In genomic region chr5:39634300-39635047, GRCm38 (mm10) we compare ENCODE assay signal across 25 mouse cellular contexts.
DNase-seq lines count a peak whose midpoint lies in the region; ATAC-seq and TF ChIP-seq lines count a peak whose summit lies in the region.
"Had no signal": no experiment of that assay in that cellular context is flagged by ENCODE, and none has a peak within 500 bp of the region (broad histone marks: within the 10 kb centered on the region; RNA-seq: fewer than 3 reads in every experiment).

No protein-coding gene starts in this region.

- no peaks in the 10 kb centered on the region for H3K36me3 ChIP-seq in kidney, embryonic 16.5 days (ENCODE audit: insufficient read depth, low read length)
- no peaks in the 10 kb centered on the region for H3K36me3 ChIP-seq in kidney, adult 2 months (ENCODE audit: control insufficient read depth, insufficient read depth, low read length)
- no peaks in the 10 kb centered on the region for H3K36me3 ChIP-seq in midbrain, embryonic 11.5 days (ENCODE audit: control insufficient read depth, insufficient read depth, low read length)
- no peaks in the 10 kb centered on the region for H3K36me3 ChIP-seq in midbrain, embryonic 13.5 days
- H3K36me3 ChIP-seq: embryonic facial prominence, embryonic 10.5 days; embryonic facial prominence, embryonic 13.5 days; forebrain, embryonic 12.5 days; hindbrain, embryonic 10.5 days; hindbrain, embryonic 13.5 days had no signal

- TF ChIP-seq CTCF in kidney, adult 2 months (conservative IDR thresholded peaks at IDR 0.05; ENCODE audit: insufficient read depth, insufficient read length, low read depth, low read length) = no peak

- DNase-seq in heart, adult 11 months = peak; percentile 78
- DNase-seq in heart, postnatal 10 days = no peak
- DNase-seq in kidney, adult 2 months = no peak
- peak; percentile 51 for DNase-seq in midbrain, embryonic 11.5 days (ENCODE audit: low spot score, missing footprints)
- DNase-seq: adrenal gland, adult 2 months; adrenal gland, postnatal 14 days; cerebellum, adult 11-12 months; cerebellum, adult 8-10 months; cerebellum, postnatal 25 days; embryo, embryonic 11 days; gastrocnemius, postnatal 10 days; gastrocnemius, postnatal 36 days; heart, postnatal 36 days had no signal

- no peak overlapping the region for H3K27ac ChIP-seq in kidney, embryonic 16.5 days (ENCODE audit: low read length)
- no peak overlapping the region for H3K27ac ChIP-seq in kidney, adult 2 months (ENCODE audit: insufficient read depth, low read depth, low read length)
- no peak overlapping the region for H3K27ac ChIP-seq in midbrain, embryonic 11.5 days (ENCODE audit: low read depth, low read length)
- no peak overlapping the region for H3K27ac ChIP-seq in midbrain, embryonic 13.5 days
- H3K27ac ChIP-seq: embryonic facial prominence, embryonic 10.5 days; embryonic facial prominence, embryonic 13.5 days; forebrain, embryonic 12.5 days; hindbrain, embryonic 10.5 days; hindbrain, embryonic 13.5 days had no signal

- TF ChIP-seq POLR2A in kidney, adult 2 months (IDR thresholded peaks at IDR 0.05; ENCODE audit: low read depth, low read length) = no peak

- no peak overlapping the region for H3K4me3 ChIP-seq in kidney, embryonic 16.5 days (ENCODE audit: low read length)
- H3K4me3 ChIP-seq in kidney, adult 2 months (ENCODE audit: insufficient read depth, low read depth, low read length) = no peak overlapping the region
- H3K4me3 ChIP-seq in midbrain, embryonic 11.5 days (ENCODE audit: low read depth, low read length) = no peak overlapping the region
- no peak overlapping the region for H3K4me3 ChIP-seq in midbrain, embryonic 13.5 days (replicated peaks)
- H3K4me3 ChIP-seq: embryonic facial prominence, embryonic 10.5 days; embryonic facial prominence, embryonic 13.5 days; erythroblast, embryonic 14.5 days; forebrain, embryonic 12.5 days; hindbrain, embryonic 10.5 days; hindbrain, embryonic 13.5 days had no signal

- 56% methylated on average over 8 of the region's 8 CpGs for WGBS in kidney, embryonic 16.5 days
- 52% methylated on average over 8 of the region's 8 CpGs for WGBS in kidney, adult 2 months
- 91% methylated on average over 8 of the region's 8 CpGs for WGBS in midbrain, embryonic 11.5 days
- 86% methylated on average over 8 of the region's 8 CpGs for WGBS in midbrain, embryonic 13.5 days

- no peaks in the 10 kb centered on the region for H3K27me3 ChIP-seq in kidney, embryonic 16.5 days (ENCODE audit: insufficient read depth, low read length)
- H3K27me3 ChIP-seq in kidney, adult 2 months (replicated peaks; ENCODE audit: control insufficient read depth, insufficient read depth, low read length) = no peaks in the 10 kb centered on the region
- H3K27me3 ChIP-seq in midbrain, embryonic 11.5 days (ENCODE audit: control insufficient read depth, insufficient read depth, low read length) = no peaks in the 10 kb centered on the region
- H3K27me3 ChIP-seq in midbrain, embryonic 13.5 days = no peaks in the 10 kb centered on the region
- H3K27me3 ChIP-seq: embryonic facial prominence, embryonic 13.5 days; forebrain, embryonic 12.5 days; hindbrain, embryonic 13.5 days had no signal

- H3K9ac ChIP-seq in kidney, embryonic 16.5 days (replicated peaks; ENCODE audit: low read length) = no peak overlapping the region
- no peak overlapping the region for H3K9ac ChIP-seq in midbrain, embryonic 11.5 days (ENCODE audit: low read length)
- H3K9ac ChIP-seq in midbrain, embryonic 13.5 days (replicated peaks) = no peak overlapping the region
- H3K9ac ChIP-seq: embryonic facial prominence, embryonic 13.5 days; forebrain, embryonic 12.5 days; hindbrain, embryonic 13.5 days had no signal

- H3K4me1 ChIP-seq in kidney, embryonic 16.5 days (ENCODE audit: insufficient read depth, low read length) = no peaks in the 10 kb centered on the region
- no peaks in the 10 kb centered on the region for H3K4me1 ChIP-seq in kidney, adult 2 months (ENCODE audit: control insufficient read depth, insufficient read depth, low read length)
- H3K4me1 ChIP-seq in midbrain, embryonic 11.5 days (ENCODE audit: control insufficient read depth, insufficient read depth, low read length) = no peaks in the 10 kb centered on the region
- no peaks in the 10 kb centered on the region for H3K4me1 ChIP-seq in midbrain, embryonic 13.5 days (replicated peaks)
- H3K4me1 ChIP-seq: embryonic facial prominence, embryonic 10.5 days; embryonic facial prominence, embryonic 13.5 days; forebrain, embryonic 12.5 days; hindbrain, embryonic 10.5 days; hindbrain, embryonic 13.5 days had no signal

- H3K9me3 ChIP-seq in kidney, embryonic 16.5 days (ENCODE audit: low read length) = no peaks in the 10 kb centered on the region
- no peaks in the 10 kb centered on the region for H3K9me3 ChIP-seq in midbrain, embryonic 11.5 days (ENCODE audit: control insufficient read depth, low read length)
- no peaks in the 10 kb centered on the region for H3K9me3 ChIP-seq in midbrain, embryonic 13.5 days
- H3K9me3 ChIP-seq: embryonic facial prominence, embryonic 10.5 days; embryonic facial prominence, embryonic 13.5 days; forebrain, embryonic 12.5 days; hindbrain, embryonic 10.5 days; hindbrain, embryonic 13.5 days had no signal

- peak; percentile 77 for ATAC-seq in kidney, embryonic 16.5 days (ENCODE audit: low FRiP score, low TSS enrichment)
- no peak for ATAC-seq in midbrain, embryonic 11.5 days (ENCODE audit: low FRiP score)
- ATAC-seq in midbrain, embryonic 13.5 days = no peak
- ATAC-seq: CD4-positive, CD25-positive, alpha-beta regulatory T cell, adult 4 months; forebrain, embryonic 16.5 days; hindbrain, embryonic 16.5 days had no signal

- no peak overlapping the region for H3K4me2 ChIP-seq in kidney, embryonic 16.5 days (replicated peaks; ENCODE audit: low read depth, low read length)
- H3K4me2 ChIP-seq in midbrain, embryonic 11.5 days = no peak overlapping the region
- no peak overlapping the region for H3K4me2 ChIP-seq in midbrain, embryonic 13.5 days (replicated peaks)
- H3K4me2 ChIP-seq: embryonic facial prominence, embryonic 13.5 days; forebrain, embryonic 12.5 days; heart, embryonic 11.5 days; hindbrain, embryonic 13.5 days had no signal

- intact Hi-C loops in heart, postnatal 10 days (cut with DNase I) = no loop called here

Comparison
In these comparisons a context has a peak if more than half of its experiments do, and no peak if none do; other contexts are left out.
1. DNase-seq: peak in heart, adult 11 months (single experiment) and midbrain, embryonic 11.5 days (single experiment); none in heart, postnatal 10 days (0 of 2) and kidney, adult 2 months (single experiment).